Comparison of ENCODE assay signal across 8 mouse cellular contexts in the genomic region with DNA sequence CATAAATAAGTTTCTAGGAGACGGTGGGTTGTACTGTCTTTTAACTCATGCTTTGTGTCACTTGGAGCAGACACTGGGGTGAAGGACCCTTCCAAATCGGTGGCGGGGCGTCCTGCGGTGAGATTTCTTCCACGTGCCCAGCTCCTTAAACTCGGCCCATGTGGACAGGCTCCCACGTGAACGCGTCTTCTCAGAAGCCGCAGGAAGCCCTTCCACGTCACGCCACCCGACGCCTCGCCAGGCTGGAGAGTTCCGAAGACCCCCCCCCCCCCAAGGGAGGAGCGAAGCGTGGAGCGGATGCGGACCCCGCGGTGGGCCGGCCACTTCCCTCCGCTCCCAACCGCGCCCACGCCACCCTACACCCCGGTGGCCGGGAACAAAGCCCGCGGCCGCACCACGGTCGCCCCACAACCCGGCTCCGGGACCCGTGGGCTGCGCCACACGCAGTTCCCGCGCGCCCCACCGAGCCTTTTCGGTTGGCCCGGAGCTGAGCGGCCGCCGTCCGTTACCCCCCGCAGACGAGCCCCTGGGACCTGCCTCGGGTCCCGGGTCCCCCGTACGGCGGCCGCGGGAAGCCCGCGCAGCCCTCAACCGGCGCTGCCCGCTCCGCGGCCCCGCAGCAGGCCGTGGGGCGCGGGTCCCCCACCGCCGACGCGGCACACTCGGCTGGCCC. TPM values are rescaled to one million over a fixed set of nuclear protein-coding genes. Genes with fewer than 3 reads are reported as not detected.
DNase-seq lines count a peak whose midpoint lies in the region; ATAC-seq and TF ChIP-seq lines count a peak whose summit lies in the region.

No protein-coding gene starts in this region.

- H3K9me3 ChIP-seq in forebrain, embryonic 11.5 days (ENCODE audit: control insufficient read depth, low read length): no peaks in the 10 kb centered on the region
- H3K9me3 ChIP-seq in heart, embryonic 15.5 days (replicated peaks): no peaks in the 10 kb centered on the region
- no peaks in the 10 kb centered on the region for H3K9me3 ChIP-seq in liver, embryonic 14.5 days (ENCODE audit: control insufficient read depth, low read length)
- no peaks in the 10 kb centered on the region for H3K9me3 ChIP-seq in stomach, embryonic 14.5 days (ENCODE audit: control insufficient read depth, low read depth, low read length)

- peak overlapping the region; percentile 91 for H3K4me3 ChIP-seq in forebrain, embryonic 11.5 days (ENCODE audit: low read depth, low read length)
- H3K4me3 ChIP-seq in heart, embryonic 15.5 days: peak overlapping the region; percentile 91
- peak overlapping the region; percentile 77 to 94 for H3K4me3 ChIP-seq in liver, embryonic 14.5 days (ENCODE audit: insufficient read depth in 1 of 2, low read depth in 2 of 2, low read length in 2 of 2)
- peak overlapping the region; percentile 96 for H3K4me3 ChIP-seq in stomach, embryonic 14.5 days (ENCODE audit: low read depth, low read length)

- peak overlapping the region; percentile 98 for H3K9ac ChIP-seq in forebrain, embryonic 11.5 days (ENCODE audit: low read length)
- peak overlapping the region; percentile 98 for H3K9ac ChIP-seq in heart, embryonic 15.5 days
- H3K9ac ChIP-seq in liver, embryonic 14.5 days (replicated peaks): peak overlapping the region; percentile 96
- peak overlapping the region; percentile 100 for H3K9ac ChIP-seq in stomach, embryonic 14.5 days (replicated peaks; ENCODE audit: low read depth, low read length)

- H3K4me1 ChIP-seq in forebrain, embryonic 11.5 days (replicated peaks; ENCODE audit: control insufficient read depth, insufficient read depth, low read length): peaks cover 2% of the 10 kb centered on the region; the same call in 1 of the 2 replicates
- H3K4me1 ChIP-seq in heart, embryonic 15.5 days (replicated peaks): peaks cover 14% of the 10 kb centered on the region; the same call in 1 of the 2 replicates
- H3K4me1 ChIP-seq in liver, embryonic 14.5 days (replicated peaks; ENCODE audit: control insufficient read depth in 2 of 2, insufficient read depth in 2 of 2, low read length in 1 of 2): peaks cover 3 to 6% of the 10 kb centered on the region in 2 experiments; a peak in 3 of 4 replicates
- peaks cover 12% of the 10 kb centered on the region; the same call in 1 of the 2 replicates for H3K4me1 ChIP-seq in stomach, embryonic 14.5 days (ENCODE audit: control insufficient read depth, insufficient read depth, low read length)

- peak overlapping the region; percentile 95 for H3K27ac ChIP-seq in forebrain, embryonic 11.5 days (ENCODE audit: low read depth, low read length)
- peak overlapping the region; percentile 99 for H3K27ac ChIP-seq in heart, embryonic 15.5 days
- H3K27ac ChIP-seq in liver, embryonic 14.5 days: peak overlapping the region; percentile 72
- H3K27ac ChIP-seq in stomach, embryonic 14.5 days (ENCODE audit: low read length): peak overlapping the region; percentile 100

- H3K27me3 ChIP-seq in forebrain, embryonic 11.5 days (ENCODE audit: control insufficient read depth, insufficient read depth, low read length): no peaks in the 10 kb centered on the region
- no peaks in the 10 kb centered on the region for H3K27me3 ChIP-seq in heart, embryonic 15.5 days
- no peaks in the 10 kb centered on the region for H3K27me3 ChIP-seq in liver, embryonic 14.5 days (ENCODE audit: control insufficient read depth, insufficient read depth, low read length)
- no peaks in the 10 kb centered on the region for H3K27me3 ChIP-seq in stomach, embryonic 14.5 days (ENCODE audit: control insufficient read depth, insufficient read depth, low read length)

- H3K36me3 ChIP-seq in forebrain, embryonic 11.5 days (ENCODE audit: control insufficient read depth, insufficient read depth, low read length): no peaks in the 10 kb centered on the region
- no peaks in the 10 kb centered on the region for H3K36me3 ChIP-seq in heart, embryonic 15.5 days
- no peaks in the 10 kb centered on the region for H3K36me3 ChIP-seq in liver, embryonic 14.5 days (replicated peaks; ENCODE audit: control insufficient read depth, insufficient read depth, low read depth)
- no peaks in the 10 kb centered on the region for H3K36me3 ChIP-seq in stomach, embryonic 14.5 days (ENCODE audit: control insufficient read depth, insufficient read depth, low read length)

- no peak for TF ChIP-seq EP300 in liver, embryonic 14.5 days (IDR thresholded peaks at IDR 0.05; ENCODE audit: low read depth)

- TF ChIP-seq CTCF in liver, embryonic 14.5 days (IDR thresholded peaks at IDR 0.05; ENCODE audit: low read depth): no peak

- DNase-seq in A20 (ENCODE audit: low read depth, low spot score): peak; percentile 70
- peak; percentile 82 for DNase-seq in adrenal gland, postnatal 14 days
- DNase-seq in forebrain, embryonic 11.5 days (ENCODE audit: low spot score): peak; percentile 86
- peak; percentile 77 for DNase-seq in kidney, postnatal 14 days
- peak in 2 of 3 experiments; percentile 13 to 24 for DNase-seq in liver, embryonic 14.5 days (ENCODE audit: low read depth in 3 of 3, low spot score in 3 of 3)
- peak; percentile 53 to 64 for DNase-seq in natural killer cell, adult 2 months (ENCODE audit: low spot score in 2 of 2)

- peak; percentile 42 for ATAC-seq in forebrain, embryonic 11.5 days (replicated peaks; ENCODE audit: low FRiP score)
- peak; percentile 40 for ATAC-seq in heart, embryonic 15.5 days (replicated peaks; ENCODE audit: insufficient number of reproducible peaks, insufficient read depth, low FRiP score, low read depth)
- ATAC-seq in liver, embryonic 14.5 days (ENCODE audit: insufficient read depth): peak; percentile 10
- peak; percentile 61 for ATAC-seq in stomach, embryonic 14.5 days (ENCODE audit: insufficient number of reproducible peaks, insufficient read depth, low FRiP score, low read depth)

- WGBS in forebrain, embryonic 11.5 days: under 1% methylated on average over 46 of the region's 75 CpGs
- WGBS in heart, embryonic 15.5 days: under 1% methylated on average over 72 of the region's 75 CpGs
- under 1% methylated on average over 68 of the region's 75 CpGs for WGBS in liver, embryonic 14.5 days (ENCODE audit: insufficient replicate concordance)
- WGBS in stomach, embryonic 14.5 days: under 1% methylated on average over 70 of the region's 75 CpGs

- peak overlapping the region; percentile 58 for H3K4me2 ChIP-seq in forebrain, embryonic 11.5 days (ENCODE audit: low read depth, low read length, severe bottlenecking)
- H3K4me2 ChIP-seq in heart, embryonic 15.5 days: peak overlapping the region; percentile 72
- peak overlapping the region; percentile 81 for H3K4me2 ChIP-seq in liver, embryonic 14.5 days (ENCODE audit: low read depth)
- H3K4me2 ChIP-seq in stomach, embryonic 14.5 days (replicated peaks; ENCODE audit: low read depth, low read length): peak overlapping the region; percentile 65

RNA-seq across cellular contexts. Expression of a gene that starts 39.9 kb away (rescaled TPM):
- total RNA-seq in adrenal gland, postnatal 14 days (2021): 18.6 and 19.3 TPM in 2 replicates
- 76.5 and 78.4 TPM in 2 replicates for polyA plus RNA-seq in forebrain, embryonic 11.5 days (2014; fragmentation: Nextera tagmentation; extraction: Ambion mirVana)
- 21.7 and 22.2 TPM in 2 replicates for polyA plus RNA-seq in heart, embryonic 15.5 days (2015; fragmentation: Nextera tagmentation; extraction: Ambion mirVana)
- 1.7 and 2.2 TPM in 2 replicates for polyA plus RNA-seq in liver, embryonic 14.5 days (2012; rRNA removed)
- 4.0 and 5.2 TPM in 2 replicates for polyA plus RNA-seq in liver, embryonic 14.5 days (2014; fragmentation: Nextera tagmentation; extraction: Ambion mirVana)
- 73.1 and 80.5 TPM in 2 replicates for polyA plus RNA-seq in stomach, embryonic 14.5 days (2014; fragmentation: Nextera tagmentation; extraction: Ambion mirVana)

Comparison
In these comparisons a context has a peak if more than half of its experiments do, and no peak if none do; other contexts are left out.
1. Peak in every context shown above with its lines: DNase-seq, ATAC-seq, H3K4me3 ChIP-seq and H3K27ac ChIP-seq.
2. DNase-seq: peak in every context shown above with its lines; median percentile 86 in forebrain, embryonic 11.5 days; 82 in adrenal gland, postnatal 14 days; 77 in kidney, postnatal 14 days; 70 in A20; 58 in natural killer cell, adult 2 months; 18 in liver, embryonic 14.5 days.
3. ATAC-seq: peak in every context shown above with its lines; median percentile 61 in stomach, embryonic 14.5 days; 42 in forebrain, embryonic 11.5 days; 40 in heart, embryonic 15.5 days; 10 in liver, embryonic 14.5 days.